Mouse (Mus musculus) megakaryocyte progenitor cell, adult 5-6 weeks (primary cell): ENCODE measurements around the gene Abi3. TPM values are rescaled to one million over a fixed set of nuclear protein-coding genes. Genes with fewer than 3 reads are reported as not detected.

Experiments used
- ATAC-seq: replicated peaks from 2 replicates; pipeline ENCODE4 v1.8.0; 2016; ENCODE audit warnings: mild to moderate bottlenecking, moderate TSS enrichment, inconsistent platforms; ENCODE audit not compliant: poor library complexity
- total RNA-seq, 2 experiments: library from RNA; stranded (forward) in 1 of 2; stranded (reverse) in 1 of 2; fragments of 157-497, 149-512 nt in 1 of 2; fragments of 200-1000 nt in 1 of 2; gene quantifications; 2 replicates each; pipeline versions ENCODE4 v1.2.3 to v1.2.4; 2015 to 2017

Gene Abi3
- total RNA-seq, 2 experiments from 2014 or later = 3.0 to 5.0 TPM

DNA sequence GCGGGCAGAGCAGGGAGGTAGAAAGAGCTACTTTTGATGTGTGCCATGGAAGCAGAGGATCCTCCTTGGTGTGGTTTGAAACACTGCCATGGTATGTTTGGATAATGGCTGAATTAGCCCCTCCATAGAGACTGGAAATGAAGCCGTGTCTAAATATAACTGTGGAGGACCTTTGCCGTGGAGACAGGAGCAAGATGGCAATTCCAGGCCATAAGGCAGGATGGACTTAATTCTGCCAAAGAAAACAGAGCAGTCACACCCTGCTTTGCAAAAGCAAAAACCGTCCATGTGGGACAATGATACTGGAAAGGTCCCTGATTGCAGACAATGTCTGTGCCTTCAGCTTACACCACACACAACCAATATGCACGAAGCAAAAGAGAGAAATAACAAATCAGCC is 48.1 kb downstream of the Abi3 start:
- no peak for ATAC-seq

DNA sequence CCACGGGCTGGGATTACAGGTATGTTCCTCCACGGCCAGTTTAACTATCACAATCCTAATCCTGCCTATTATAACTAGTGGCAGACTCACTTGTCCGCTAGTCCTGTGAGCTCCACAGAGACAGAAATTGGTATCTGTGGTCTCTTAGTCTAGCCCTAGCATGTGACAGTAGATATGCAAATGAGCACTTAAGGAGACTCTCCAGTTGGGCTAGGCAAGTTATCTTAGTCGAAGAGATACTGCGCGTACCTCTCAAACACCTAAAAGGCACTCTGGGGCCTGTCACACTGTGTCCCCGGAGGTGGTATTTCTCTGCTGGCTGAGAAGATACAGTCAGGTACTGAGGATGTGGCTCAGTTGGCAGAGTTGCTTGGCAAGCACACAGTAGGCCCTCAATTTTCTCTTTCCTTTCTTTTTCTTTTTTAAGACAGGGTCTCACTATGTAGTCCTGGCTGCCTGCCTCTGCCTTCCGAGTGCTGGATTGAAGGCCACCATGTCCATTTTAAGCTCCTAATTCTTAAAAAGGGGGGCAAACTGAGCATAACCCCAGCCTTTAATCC is 49.2 kb downstream of the Abi3 start:
- ATAC-seq = peak; percentile 86

DNA sequence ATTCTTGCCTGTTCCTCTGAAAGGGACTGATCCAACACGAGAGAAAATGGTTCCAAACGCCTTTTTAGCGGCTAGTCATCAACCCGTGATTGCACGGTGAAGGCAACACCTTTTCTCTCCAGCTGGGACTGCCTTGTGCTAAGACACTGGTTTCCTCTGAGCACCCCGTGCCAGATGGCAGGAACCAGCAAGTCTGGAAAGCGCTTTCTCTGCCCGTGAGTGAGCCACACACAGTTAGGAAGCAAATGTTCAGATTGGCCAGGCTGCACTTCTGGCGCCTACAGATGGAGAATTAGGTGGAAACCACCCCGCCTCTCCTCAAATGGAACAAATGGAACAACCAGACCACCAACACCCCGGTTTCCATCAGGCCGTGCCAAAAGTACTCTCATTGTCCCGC is 50.5 kb downstream of the Abi3 start:
- ATAC-seq = no peak

DNA sequence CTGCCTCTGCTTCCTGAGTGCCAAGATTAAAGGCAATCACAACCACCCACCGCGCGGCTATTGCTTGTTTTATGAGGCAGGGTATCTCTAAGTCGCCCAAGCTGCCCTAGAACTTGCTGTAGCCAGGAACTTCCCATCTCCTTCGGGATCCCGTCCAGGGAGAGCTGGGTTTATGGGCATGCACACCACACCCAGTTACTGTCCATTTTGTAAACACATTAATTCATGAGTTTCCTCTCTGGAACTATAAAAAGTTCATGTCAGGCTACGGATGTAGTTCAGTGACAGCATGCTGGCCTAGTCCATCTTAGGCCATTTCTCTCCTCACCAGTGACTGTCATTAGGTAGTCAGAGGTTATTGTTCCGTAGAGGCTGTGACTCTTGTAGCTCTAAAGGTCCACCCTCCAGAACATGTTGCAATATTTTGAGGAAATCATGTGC is 52.8 kb downstream of the Abi3 start:
- no peak; the same call in 1 of the 2 replicates for ATAC-seq

DNA sequence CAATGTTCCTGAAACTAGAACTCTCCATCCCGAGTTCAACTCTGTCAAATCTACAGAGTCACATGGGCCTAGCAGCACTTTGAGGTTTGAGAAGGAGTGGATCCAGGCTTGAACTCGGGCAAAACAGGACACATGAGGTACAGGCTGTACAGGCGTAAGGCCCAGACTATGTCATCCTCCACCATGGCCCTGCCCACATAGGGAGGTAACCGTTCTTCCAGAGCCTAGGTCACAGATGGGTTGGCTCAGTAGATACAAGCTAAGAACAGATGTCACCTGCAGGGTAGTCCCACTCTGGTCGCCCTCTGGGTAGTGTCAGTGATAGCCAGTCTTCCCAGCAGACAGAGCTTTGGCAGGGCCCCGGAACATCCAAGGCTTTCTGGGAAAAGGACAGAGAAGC is 55.8 kb downstream of the Abi3 start:
- no peak for ATAC-seq

DNA sequence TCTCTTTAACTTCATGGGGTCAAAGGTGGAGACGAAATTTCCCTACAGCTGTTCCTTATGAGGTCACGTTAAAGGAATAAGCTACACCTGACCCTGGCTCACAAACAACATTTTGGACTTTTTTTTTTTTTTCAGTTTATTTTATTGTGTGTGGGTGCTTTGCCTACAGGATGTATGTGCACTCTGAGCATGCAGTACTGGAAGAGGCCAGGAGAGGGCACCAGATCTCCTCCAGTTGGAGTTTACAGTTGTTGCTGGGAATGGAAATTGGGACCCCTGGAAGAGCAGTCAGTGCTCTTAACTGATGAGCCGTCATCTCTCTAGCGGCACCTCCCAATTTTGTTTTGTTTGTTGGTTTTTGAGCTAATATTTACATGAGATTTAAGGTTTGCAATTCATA is 56.6 kb downstream of the Abi3 start:
- ATAC-seq = peak; percentile 44; the same call in 1 of the 2 replicates

DNA sequence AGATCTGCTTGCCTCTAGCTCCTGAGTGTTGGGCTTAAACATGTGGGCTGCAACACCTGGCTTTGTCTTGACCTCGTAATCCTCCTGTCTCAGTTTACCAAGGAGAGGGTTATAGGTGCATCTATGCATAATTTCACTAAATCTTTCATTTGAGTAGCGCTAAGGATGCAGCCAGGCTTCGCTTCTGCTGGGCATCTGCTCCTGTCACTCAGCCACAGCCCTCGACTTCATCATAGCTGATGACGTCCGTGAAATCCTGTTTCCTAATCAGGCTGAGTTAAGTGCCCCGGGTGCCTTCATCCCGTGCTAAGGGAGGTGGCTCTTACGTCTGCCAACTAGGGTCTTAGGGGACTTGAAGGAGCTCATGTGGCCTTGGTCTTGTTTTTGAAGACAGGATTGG is 58.3 kb downstream of the Abi3 start:
- ATAC-seq = no peak

DNA sequence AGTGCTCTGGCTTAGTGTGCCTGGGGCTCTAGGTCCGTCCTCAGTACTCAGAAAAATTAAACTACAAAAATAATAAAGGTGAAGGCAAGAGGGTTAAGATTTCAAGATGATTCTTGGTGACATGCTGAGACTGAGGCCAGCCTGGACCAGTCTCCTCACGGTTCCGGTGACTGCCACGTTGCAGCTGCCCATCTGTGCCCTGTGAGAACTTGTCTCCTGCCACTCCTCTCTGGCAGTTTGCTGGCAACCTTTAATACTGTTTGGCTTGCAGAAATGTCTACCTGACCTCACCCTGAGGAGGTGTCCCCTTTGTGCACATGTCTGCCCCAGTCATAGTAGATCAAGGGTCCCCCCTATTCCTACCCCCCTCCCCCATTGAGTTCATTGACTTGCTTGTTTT is 58.8 kb downstream of the Abi3 start:
- ATAC-seq = no peak

DNA sequence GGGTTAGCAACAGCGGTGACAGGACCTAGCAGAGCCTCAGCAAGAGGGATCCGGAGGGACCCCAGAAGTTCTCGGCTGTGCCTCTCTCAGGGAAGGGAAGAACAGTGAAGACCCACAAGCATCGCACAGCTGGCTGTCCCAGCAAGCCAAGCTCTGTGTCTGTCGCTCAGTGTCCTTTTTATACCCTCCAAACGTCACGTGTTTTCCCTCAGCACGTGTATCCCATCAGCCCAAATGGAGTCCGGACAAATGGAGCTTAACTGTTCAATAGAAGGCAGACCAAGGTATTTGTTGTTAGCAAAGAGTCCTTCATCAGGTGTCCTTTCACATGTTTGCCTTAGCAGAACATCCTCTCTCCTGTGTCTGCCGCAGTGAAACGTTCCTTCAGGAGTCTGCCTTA is 60.7 kb downstream of the Abi3 start:
- no peak for ATAC-seq

DNA sequence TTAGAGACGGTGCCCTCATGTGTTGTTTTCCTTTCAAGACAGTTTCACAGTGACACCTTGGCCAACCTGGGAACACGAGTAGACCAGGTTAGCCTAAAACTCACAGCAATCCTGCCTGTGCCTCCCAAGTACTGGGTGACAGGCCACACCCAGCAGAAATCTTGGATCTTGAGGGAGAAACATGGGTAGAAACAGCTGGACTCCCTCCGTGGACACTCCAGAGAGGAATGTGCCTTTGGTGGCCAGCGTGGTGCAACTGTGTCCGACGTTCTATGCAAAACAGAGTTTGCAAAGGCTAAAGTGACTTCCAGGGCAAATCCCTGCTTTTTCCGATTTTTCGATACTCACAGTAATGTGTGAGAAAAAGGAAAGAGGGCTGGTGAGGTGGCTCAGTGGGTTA is 61.8 kb downstream of the Abi3 start:
- ATAC-seq = no peak

Other genes starting within 250 kb of the Abi3 start
- gene Phb, start 175.5 kb downstream of the Abi3 start, total RNA-seq (2015) = 82.1 and 87.0 TPM in 2 replicates
- gene Phb, start 175.5 kb downstream of the Abi3 start, total RNA-seq (2017) = 119 and 128 TPM in 2 replicates
- 30.1 and 37.2 TPM in 2 replicates for gene Zfp652, start 129.8 kb downstream of the Abi3 start, total RNA-seq (2015)
- 20.9 and 29.1 TPM in 2 replicates for gene Zfp652, start 129.8 kb downstream of the Abi3 start, total RNA-seq (2017)
- gene B130006D01Rik, start 118.9 kb downstream of the Abi3 start, total RNA-seq (2015) = 2.1 and 2.5 TPM in 2 replicates
- gene B130006D01Rik, start 118.9 kb downstream of the Abi3 start, total RNA-seq (2017) = 1.2 and 1.9 TPM in 2 replicates
- gene Phospho1, start 18.0 kb downstream of the Abi3 start, total RNA-seq (2015) = 0.47 and 1.3 TPM in 2 replicates
- gene Phospho1, start 18.0 kb downstream of the Abi3 start, total RNA-seq (2017) = 0.62 TPM in 1 of 2 replicates, not detected in the other
- 4.3 and 9.3 TPM in 2 replicates for gene Gngt2, start 5.3 kb downstream of the Abi3 start, total RNA-seq (2015)
- gene Gngt2, start 5.3 kb downstream of the Abi3 start, total RNA-seq (2017) = 4.0 TPM in 2 replicates
- gene B4galnt2, start 72.4 kb upstream of the Abi3 start, total RNA-seq (2015) = not detected in 2 replicates
- not detected in 2 replicates for gene B4galnt2, start 72.4 kb upstream of the Abi3 start, total RNA-seq (2017)
- not detected in 2 replicates for gene Igf2bp1, start 163.5 kb upstream of the Abi3 start, total RNA-seq (2015)
- not detected in 2 replicates for gene Igf2bp1, start 163.5 kb upstream of the Abi3 start, total RNA-seq (2017)
- not detected in 2 replicates for gene Gip, start 182.1 kb upstream of the Abi3 start, total RNA-seq (2015)
- not detected in 2 replicates for gene Gip, start 182.1 kb upstream of the Abi3 start, total RNA-seq (2017)
- gene Snf8, start 192.4 kb upstream of the Abi3 start, total RNA-seq (2015) = 71.4 and 78.1 TPM in 2 replicates
- gene Snf8, start 192.4 kb upstream of the Abi3 start, total RNA-seq (2017) = 51.6 and 56.1 TPM in 2 replicates
- gene Ube2z, start 222.9 kb upstream of the Abi3 start, total RNA-seq (2015) = 21.3 and 21.8 TPM in 2 replicates
- gene Ube2z, start 222.9 kb upstream of the Abi3 start, total RNA-seq (2017) = 18.2 and 19.3 TPM in 2 replicates
- 577 and 669 TPM in 2 replicates for gene Atp5g1, start 233.2 kb upstream of the Abi3 start, total RNA-seq (2015)
- 72.0 and 102 TPM in 2 replicates for gene Atp5g1, start 233.2 kb upstream of the Abi3 start, total RNA-seq (2017)